Mouse (Mus musculus): ENCODE results near the gene Olfr1264. TPM values are rescaled to one million over a fixed set of nuclear protein-coding genes. Genes with fewer than 3 reads are reported as not detected.
A peak's percentile ranks its signal among the peaks of the same experiment; 100 is the strongest.

Gene Olfr1264
- not detected for polyA plus RNA-seq (2021)

GRCm38 (mm10) chr2:90025477-90025876 lies at the start of gene Olfr1264:
Gene Olfr1264 (minus strand): TSS chr2:90025577.
- in situ Hi-C loops (cut with MboI; ENCODE audit: low pct_unique_long_range_greater_than_20kb): no loop called here
- TF ChIP-seq CTCF (IDR thresholded peaks at IDR 0.05): no peak
- CTCF ChIA-PET: no interaction called here

GRCm38 (mm10) chr2:90070065-90070464 lies 44.7 kb upstream of the Olfr1264 start:
- POLR2A ChIA-PET: no interaction called here

More at GRCm38 (mm10) chr2:90025477-90025876, at the start of gene Olfr1264:
- ATAC-seq (no peak), DNase-seq (ENCODE audit: low read depth, low spot score) (no peak)
- H3K27me3 ChIP-seq: no peaks in the 10 kb centered on the region
- POLR2A ChIA-PET: no interaction called here

GRCm38 (mm10) chr2:90063494-90063893 lies 38.1 kb upstream of the Olfr1264 start, which contains the start of gene Olfr140:
Gene Olfr140 (minus strand): TSS chr2:90063594.
- ChIA-PET CTCF (no interaction called here), POLR2A (no interaction called here)
- no peak for ATAC-seq
- DNase-seq (ENCODE audit: low read depth, low spot score): no peak
- H3K27me3 ChIP-seq: no peaks in the 10 kb centered on the region
- in situ Hi-C loops (cut with MboI; ENCODE audit: low pct_unique_long_range_greater_than_20kb): no loop called here
- TF ChIP-seq CTCF (IDR thresholded peaks at IDR 0.05): no peak

More at GRCm38 (mm10) chr2:90070065-90070464, 44.7 kb upstream of the Olfr1264 start:
- no peaks in the 10 kb centered on the region for H3K27me3 ChIP-seq
- in situ Hi-C loops (cut with MboI; ENCODE audit: low pct_unique_long_range_greater_than_20kb): no loop called here
- no peak for DNase-seq (ENCODE audit: low read depth, low spot score)
- no peak for ATAC-seq
- TF ChIP-seq CTCF (IDR thresholded peaks at IDR 0.05): no peak
- CTCF ChIA-PET: no interaction called here

GRCm38 (mm10) chr2:90035037-90035436 lies 9.7 kb upstream of the Olfr1264 start, which contains the start of gene Olfr1265:
Gene Olfr1265 (plus strand): TSS chr2:90035337.
- H3K27me3 ChIP-seq: no peaks in the 10 kb centered on the region
- DNase-seq (ENCODE audit: low read depth, low spot score): no peak
- no peak for ATAC-seq
- CTCF ChIA-PET: no interaction called here
- in situ Hi-C loops (cut with MboI; ENCODE audit: low pct_unique_long_range_greater_than_20kb): no loop called here
- POLR2A ChIA-PET: no interaction called here
- no peak for TF ChIP-seq CTCF (IDR thresholded peaks at IDR 0.05)

- in situ Hi-C loops (cut with MboI; ENCODE audit: low pct_unique_long_range_greater_than_20kb): no loop called here
- no peak for TF ChIP-seq CTCF (IDR thresholded peaks at IDR 0.05)
- POLR2A ChIA-PET: no interaction called here
- CTCF ChIA-PET: no interaction called here
- DNase-seq (ENCODE audit: low read depth, low spot score): no peak
- no peak for ATAC-seq
- peaks cover 4% of the 10 kb centered on the region for H3K27me3 ChIP-seq
Measured at GRCm38 (mm10) chr2:90011831-90012230, 13.5 kb downstream of the Olfr1264 start, which contains the start of gene Olfr1263. Gene Olfr1263 (plus strand): TSS chr2:90012131.

- TF ChIP-seq CTCF (IDR thresholded peaks at IDR 0.05): no peak
- DNase-seq (ENCODE audit: low read depth, low spot score) (no peak), ATAC-seq (no peak)
- in situ Hi-C loops (cut with MboI; ENCODE audit: low pct_unique_long_range_greater_than_20kb): no loop called here
- ChIA-PET CTCF (no interaction called here), POLR2A (no interaction called here)
- H3K27me3 ChIP-seq: no peaks in the 10 kb centered on the region
Measured at GRCm38 (mm10) chr2:89999845-90000244, 25.5 kb downstream of the Olfr1264 start, which contains the start of gene Olfr1262. Gene Olfr1262 (plus strand): TSS chr2:90000145.

- ChIA-PET POLR2A (no interaction called here), CTCF (no interaction called here)
- ATAC-seq (no peak), DNase-seq (ENCODE audit: low read depth, low spot score) (no peak)
- no peak for TF ChIP-seq CTCF (IDR thresholded peaks at IDR 0.05)
- H3K27me3 ChIP-seq: peaks cover 7% of the 10 kb centered on the region
- in situ Hi-C loops (cut with MboI; ENCODE audit: low pct_unique_long_range_greater_than_20kb): no loop called here
Measured at GRCm38 (mm10) chr2:89990921-89991320, 34.5 kb downstream of the Olfr1264 start, which contains the start of gene Olfr1261. Gene Olfr1261 (plus strand): TSS chr2:89991221.

GRCm38 (mm10) chr2:89977709-89978108 lies 47.7 kb downstream of the Olfr1264 start:
- no peak for DNase-seq (ENCODE audit: low read depth, low spot score)
- no peaks in the 10 kb centered on the region for H3K27me3 ChIP-seq
- in situ Hi-C loops (cut with MboI; ENCODE audit: low pct_unique_long_range_greater_than_20kb): no loop called here
- CTCF ChIA-PET: interaction anchor here (0.6 kb wide), 1 partner anchor 19 kb away, joined by 3 read pairs; no protein-coding TSS in a partner anchor
- POLR2A ChIA-PET: no interaction called here
- ATAC-seq: no peak
- no peak for TF ChIP-seq CTCF (IDR thresholded peaks at IDR 0.05)

- in situ Hi-C loops (cut with MboI; ENCODE audit: low pct_unique_long_range_greater_than_20kb): no loop called here
- no peak for TF ChIP-seq CTCF (IDR thresholded peaks at IDR 0.05)
- DNase-seq (ENCODE audit: low read depth, low spot score): peak; percentile 17
- ATAC-seq: no peak
- POLR2A ChIA-PET: no interaction called here
- CTCF ChIA-PET: interaction anchor here (1.1 kb wide), 1 partner anchor 27 kb away, joined by 3 read pairs; no protein-coding TSS in a partner anchor
- H3K27me3 ChIP-seq: no peaks in the 10 kb centered on the region
Measured at GRCm38 (mm10) chr2:89974184-89974583, 51.2 kb downstream of the Olfr1264 start, which contains the start of gene Olfr1260. Gene Olfr1260 (plus strand): TSS chr2:89974340.

Other genes with a start within 250 kb of the Olfr1264 start
- gene Olfr1254, start 232.0 kb downstream of the Olfr1264 start, polyA plus RNA-seq (2021): not detected
- gene Olfr1255, start 213.5 kb downstream of the Olfr1264 start, polyA plus RNA-seq (2021): not detected
- 0.01 TPM for gene Olfr1256, start 184.0 kb downstream of the Olfr1264 start, polyA plus RNA-seq (2021)
- not detected for gene Olfr48, start 177.4 kb downstream of the Olfr1264 start, polyA plus RNA-seq (2021)
- gene Olfr1257, start 147.1 kb downstream of the Olfr1264 start, polyA plus RNA-seq (2021): not detected
- not detected for gene Olfr1258, start 98.3 kb downstream of the Olfr1264 start, polyA plus RNA-seq (2021)
- gene Olfr1259, start 76.9 kb downstream of the Olfr1264 start, polyA plus RNA-seq (2021): not detected
- gene Olfr1260, start 51.2 kb downstream of the Olfr1264 start, polyA plus RNA-seq (2021): 0.01 TPM
- gene Olfr1261, start 34.4 kb downstream of the Olfr1264 start, polyA plus RNA-seq (2021): not detected
- gene Olfr1262, start 25.4 kb downstream of the Olfr1264 start, polyA plus RNA-seq (2021): not detected
- not detected for gene Olfr1263, start 13.4 kb downstream of the Olfr1264 start, polyA plus RNA-seq (2021)
- 0.01 TPM for gene Olfr1265, start 9.8 kb upstream of the Olfr1264 start, polyA plus RNA-seq (2021)
- not detected for gene Olfr140, start 38.0 kb upstream of the Olfr1264 start, polyA plus RNA-seq (2021)
- gene Olfr1269, start 95.8 kb upstream of the Olfr1264 start, polyA plus RNA-seq (2021): not detected
- not detected for gene Olfr32, start 116.7 kb upstream of the Olfr1264 start, polyA plus RNA-seq (2021)
- not detected for gene Olfr1270, start 127.5 kb upstream of the Olfr1264 start, polyA plus RNA-seq (2021)
- not detected for gene Olfr1506, start 198.9 kb upstream of the Olfr1264 start, polyA plus RNA-seq (2021)
- gene Olfr142, start 232.0 kb upstream of the Olfr1264 start, polyA plus RNA-seq (2021): not detected
- not detected for gene Olfr1271, start 245.5 kb upstream of the Olfr1264 start, polyA plus RNA-seq (2021)